Mouse (Mus musculus) CH12.LX (cell line): ENCODE measurements around the gene Dhrs4.

Experiments used
- EP300 ChIP-seq: IDR thresholded peaks from 2 replicates; pipeline ENCODE4 v1.6.1; 2011; ENCODE audit warnings: low read length, improper control_type of control experiment
- POLR2A ChIP-seq: IDR thresholded peaks from 2 replicates; pipeline ENCODE4 v1.6.1; 2011; ENCODE audit warnings: low read depth, mild to moderate bottlenecking, improper control_type of control experiment, low read length

DNA sequence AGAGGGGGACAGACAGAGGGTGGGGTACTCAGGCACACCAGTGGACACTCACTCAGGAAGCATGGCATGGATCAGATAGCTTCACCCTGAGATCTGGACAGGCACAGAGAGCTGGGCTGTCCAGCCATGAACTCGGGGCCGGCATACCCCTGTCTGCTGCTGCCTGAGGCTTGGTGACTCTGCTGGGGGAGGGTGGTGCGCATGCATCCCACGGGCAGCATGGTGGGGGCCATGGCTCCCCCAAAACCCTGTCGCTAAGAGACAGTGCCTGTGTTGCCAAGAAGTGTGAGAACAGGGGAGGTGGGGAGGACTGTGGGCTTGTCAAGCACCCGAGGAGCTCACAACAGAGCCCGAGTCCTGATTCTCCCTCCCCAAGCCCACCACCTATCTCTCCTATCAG is 32.5 kb downstream of the Dhrs4 start:
- TF ChIP-seq POLR2A = no peak
- TF ChIP-seq EP300 = no peak
